Mouse (Mus musculus) E14TG2a.4 (cell line): ENCODE data around the gene Sowahb.
"Not testable (repeated sequence)": the region's sequence is repeated elsewhere in the genome, so short reads cannot be mapped to it uniquely, and the experiment has no call there.

Source experiments
- CTCF ChIP-seq: conservative IDR thresholded peaks from 2 replicates; pipeline ENCODE4 v1.5.1; 2014; ENCODE audit warnings: low read length
- NANOG ChIP-seq: IDR thresholded peaks from 2 replicates; pipeline ENCODE4 v1.6.1; 2014; ENCODE audit warnings: borderline replicate concordance, low read length, mixed read lengths
- POU5F1 ChIP-seq: IDR thresholded peaks from 2 replicates; pipeline ENCODE4 v1.6.1; 2014; ENCODE audit warnings: low read length, borderline replicate concordance

- not testable (repeated sequence) for TF ChIP-seq CTCF, NANOG, POU5F1
These were observed 25.6 kb downstream of the Sowahb start for GRCm38 (mm10) chr5:93019207-93019606.
